Mouse (Mus musculus) heart, adult 2 months (tissue): ENCODE data around the gene Aire. TPM values are rescaled to one million over a fixed set of nuclear protein-coding genes. Genes with fewer than 3 reads are reported as not detected.
A peak's percentile ranks its signal among the peaks of the same experiment; 100 is the strongest.

Experiments
- DNase-seq, 2 experiments: peaks; one replicate each; pipeline ENCODE4 v3.0.0; 2021
- H3K27ac ChIP-seq: fragments of 200-600 bp; 2 replicates; pipeline ENCODE4 v1.8.1; 2022
- H3K27me3 ChIP-seq: fragments of 200-500 bp; 2 replicates; pipeline ENCODE4 v1.6.1; 2012; ENCODE audit warnings: mild to moderate bottlenecking, low read length, inconsistent platforms, mixed read lengths; ENCODE audit not compliant: control insufficient read depth, insufficient read depth
- H3K36me3 ChIP-seq: fragments of 200-500 bp; 2 replicates; pipeline ENCODE4 v1.6.1; 2012; ENCODE audit warnings: low read length, inconsistent platforms; ENCODE audit not compliant: control insufficient read depth, insufficient read depth
- H3K4me1 ChIP-seq: fragments of 200-500 bp; 2 replicates; pipeline ENCODE4 v1.6.1; 2011; ENCODE audit warnings: low read length; ENCODE audit not compliant: control insufficient read depth, insufficient read depth
- H3K4me3 ChIP-seq: fragments of 200-600 bp; 2 replicates; pipeline ENCODE4 v1.8.1; 2022
- H3K79me2 ChIP-seq: fragments of 200-500 bp; replicated peaks from 2 replicates; pipeline ENCODE4 v1.6.1; 2012; ENCODE audit warnings: mild to moderate bottlenecking, inconsistent platforms, low read length, moderate library complexity, mixed read lengths; ENCODE audit not compliant: control insufficient read depth, insufficient read depth
- H3K9ac ChIP-seq: fragments of 200-500 bp; 2 replicates; pipeline ENCODE4 v1.6.1; 2012; ENCODE audit warnings: low read depth, mild to moderate bottlenecking, control low read depth, inconsistent platforms, low read length, mixed read lengths
- CTCF ChIP-seq: fragments of 200-600 bp; IDR thresholded peaks from 2 replicates; pipeline ENCODE4 v1.8.1; 2022; ENCODE audit warnings: antibody characterized with exemption, mild to moderate bottlenecking, moderate library complexity
- EP300 ChIP-seq: fragments of 200-500 bp; IDR thresholded peaks from 2 replicates; pipeline ENCODE4 v1.6.1; 2011; ENCODE audit warnings: low read depth, low read length, control low read depth; ENCODE audit not compliant: insufficient read depth
- POLR2A ChIP-seq: fragments of 200-500 bp; IDR thresholded peaks from 2 replicates; pipeline ENCODE4 v1.6.1; 2011; ENCODE audit warnings: mild to moderate bottlenecking, low read depth, low read length, control low read depth; ENCODE audit not compliant: insufficient read depth
- WGBS: fragments of 180-500 bp; shearing (Covaris S2); methylation state at CpG from one replicate; pipeline ENCODE4 v1.1.7; 2018; 5-methylcytosine and 5-hydroxymethylcytosine counted together
- intact Hi-C: fragments of 180-260 bp; cut with DNase I; formaldehyde crosslinking; loops from one replicate; pipeline ENCODE4 v1.15.1; 2025
- polyA plus RNA-seq: library from polyadenylated mRNA; depleted of rRNA; stranded (reverse); fragments of >200 nt; gene quantifications from 2 replicates; pipeline ENCODE4 v1.2.3, GENCODE M21; 2012; rRNA removed
- total RNA-seq, 2 experiments: library from RNA; stranded (reverse); gene quantifications; 2 replicates each; pipeline ENCODE4 v1.2.3; 2021

Aire gene
- total and polyA plus RNA-seq, 3 experiments = 0.10 TPM; not detected in 2

DNA sequence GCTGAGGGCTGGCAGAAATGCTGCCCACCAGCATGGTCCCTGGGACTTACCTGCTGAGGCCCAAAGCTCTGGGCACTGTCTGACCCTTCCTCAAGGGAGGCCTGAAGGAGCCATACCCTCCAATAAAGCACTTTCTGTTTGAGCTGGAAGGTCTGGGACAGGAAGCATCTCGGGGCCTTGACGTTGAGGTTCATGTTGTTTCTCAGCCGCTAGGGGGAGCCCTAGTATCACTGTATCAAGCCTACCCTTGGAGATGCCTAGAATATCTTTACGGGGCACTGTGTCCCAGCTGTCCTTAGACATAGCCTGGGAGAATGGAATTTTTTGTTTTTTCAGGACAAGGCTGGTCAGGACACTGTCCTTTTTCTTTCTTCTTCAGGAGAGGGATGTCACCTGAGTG, 58.8 kb downstream of the Aire start:
- intact Hi-C loops = loop anchor here (1.0 to 5.0 kb wide), 3 partner anchors 24 to 176 kb away; no protein-coding TSS in a partner anchor
- TF ChIP-seq POLR2A = no peak
- peak; percentile 95 for TF ChIP-seq CTCF
- peak; percentile 85 for TF ChIP-seq EP300
- Histone ChIP-seq H3K27ac (no peak overlapping the region), H3K36me3 (no peaks in the 10 kb centered on the region), H3K4me3 (no peak overlapping the region), H3K4me1 (peaks cover 3% of the 10 kb centered on the region; the same call in 1 of the 2 replicates), H3K27me3 (no peaks in the 10 kb centered on the region), H3K9ac (no peak overlapping the region), H3K79me2 (no peaks in the 10 kb centered on the region)
- DNase-seq = peak; percentile 72 to 73
- 2% methylated on average over 4 of the region's 4 CpGs for WGBS

Other genes starting within 250 kb of the Aire start
- gene Gm9639, start 248.5 kb downstream of the Aire start, total RNA-seq = not detected
- gene Gm9639, start 248.5 kb downstream of the Aire start, polyA plus RNA-seq = not detected in 2 replicates
- not detected for gene Gm19668, start 244.5 kb downstream of the Aire start, total RNA-seq
- gene Gm19668, start 244.5 kb downstream of the Aire start, polyA plus RNA-seq = not detected in 2 replicates
- not detected for gene Gm9507, start 231.8 kb downstream of the Aire start, total RNA-seq
- gene Gm9507, start 231.8 kb downstream of the Aire start, polyA plus RNA-seq = not detected in 2 replicates
- not detected for gene Gm2696, start 228.9 kb downstream of the Aire start, total RNA-seq
- not detected in 2 replicates for gene Gm2696, start 228.9 kb downstream of the Aire start, polyA plus RNA-seq
- not detected for gene Krtap10-4, start 216.5 kb downstream of the Aire start, total RNA-seq
- gene Krtap10-4, start 216.5 kb downstream of the Aire start, polyA plus RNA-seq = not detected in 2 replicates
- gene Krtap10-10, start 207.7 kb downstream of the Aire start, total RNA-seq = not detected
- not detected in 2 replicates for gene Krtap10-10, start 207.7 kb downstream of the Aire start, polyA plus RNA-seq
- gene Gm36176, start 196.8 kb downstream of the Aire start, total RNA-seq = not detected
- gene Gm36176, start 196.8 kb downstream of the Aire start, polyA plus RNA-seq = not detected in 2 replicates
- gene Gm10318, start 190.8 kb downstream of the Aire start, total RNA-seq = not detected
- not detected in 2 replicates for gene Gm10318, start 190.8 kb downstream of the Aire start, polyA plus RNA-seq
- gene Gm3285, start 181.6 kb downstream of the Aire start, total RNA-seq = not detected
- gene Gm3285, start 181.6 kb downstream of the Aire start, polyA plus RNA-seq = not detected in 2 replicates
- under 1 TPM; 0.57 to 0.86 TPM for gene Lrrc3, start 141.1 kb downstream of the Aire start, total RNA-seq
- gene Lrrc3, start 141.1 kb downstream of the Aire start, polyA plus RNA-seq = 0.62 and 0.85 TPM in 2 replicates
- under 1 TPM; 0.75 to 0.78 TPM for gene Trpm2, start 73.0 kb downstream of the Aire start, total RNA-seq
- 0.53 and 0.55 TPM in 2 replicates for gene Trpm2, start 73.0 kb downstream of the Aire start, polyA plus RNA-seq
- gene 1810043G02Rik, start 65.1 kb downstream of the Aire start, total RNA-seq = 10 to 100 TPM in 1 of 2 experiments, 1 to 10 TPM in 1; 8.9 to 10.7 TPM
- 21.7 and 24.9 TPM in 2 replicates for gene 1810043G02Rik, start 65.1 kb downstream of the Aire start, polyA plus RNA-seq
- 100 to 1,000 TPM; 109 to 115 TPM for gene Pfkl, start 33.5 kb downstream of the Aire start, total RNA-seq
- 101 and 156 TPM in 2 replicates for gene Pfkl, start 33.5 kb downstream of the Aire start, polyA plus RNA-seq
- under 1 TPM in 1 of 2 experiments, not detected in 1; 0.21 TPM for gene Dnmt3l, start 1.7 kb downstream of the Aire start, total RNA-seq
- 0.10 and 0.79 TPM in 2 replicates for gene Dnmt3l, start 1.7 kb downstream of the Aire start, polyA plus RNA-seq
- gene Icosl, start 25.7 kb upstream of the Aire start, total RNA-seq = 1 to 10 TPM; 5.8 to 7.6 TPM
- 8.4 and 9.2 TPM in 2 replicates for gene Icosl, start 25.7 kb upstream of the Aire start, polyA plus RNA-seq
- gene D10Jhu81e, start 126.2 kb upstream of the Aire start, total RNA-seq = 100 to 1,000 TPM; 552 to 639 TPM
- 393 and 410 TPM in 2 replicates for gene D10Jhu81e, start 126.2 kb upstream of the Aire start, polyA plus RNA-seq
- gene Pwp2, start 141.5 kb upstream of the Aire start, total RNA-seq = 10 to 100 TPM; 10.0 to 10.8 TPM
- 7.8 and 10.5 TPM in 2 replicates for gene Pwp2, start 141.5 kb upstream of the Aire start, polyA plus RNA-seq
- 10 to 100 TPM; 43.8 to 52.9 TPM for gene Trappc10, start 201.0 kb upstream of the Aire start, total RNA-seq
- gene Trappc10, start 201.0 kb upstream of the Aire start, polyA plus RNA-seq = 37.4 and 51.5 TPM in 2 replicates